Mouse (Mus musculus) G1E (cell line): ENCODE data around the gene Cers6.

Source experiments
- CTCF ChIP-seq: IDR thresholded peaks from 2 replicates; pipeline ENCODE4 v1.5.1; 2012; ENCODE audit warnings: low read depth, low read length, inconsistent platforms, mixed read lengths
- GATA1 ChIP-seq: IDR thresholded peaks from 2 replicates; pipeline ENCODE4 v1.6.1; 2012; ENCODE audit warnings: borderline replicate concordance, low read length, inconsistent platforms, mixed read lengths

- TF ChIP-seq CTCF, result no peak
- TF ChIP-seq GATA1, result no peak
Measured at GRCm38 (mm10) chr2:69064759-69065158, 203.5 kb downstream of the Cers6 start.
